Mouse (Mus musculus) spleen, adult 2 months (tissue): ENCODE measurements around the gene Slc7a8. TPM values are rescaled to one million over a fixed set of nuclear protein-coding genes. Genes with fewer than 3 reads are reported as not detected.
A peak's percentile ranks its signal among the peaks of the same experiment; 100 is the strongest.

ENCODE experiments used
- DNase-seq, 2 experiments: peaks; one replicate each; pipeline versions ENCODE4 v3.0.0 to v3.0.0-alpha.2; 2012 to 2021; ENCODE audit warnings: low spot score in 2 of 2, low read depth in 1 of 2
- H3K27ac ChIP-seq: fragments of 200-500 bp; 2 replicates; pipeline ENCODE4 v1.5.1; 2012; ENCODE audit warnings: low read length, inconsistent platforms; ENCODE audit not compliant: insufficient read depth
- H3K27me3 ChIP-seq: fragments of 200-500 bp; 2 replicates; pipeline ENCODE4 v1.6.1; 2012; ENCODE audit warnings: mild to moderate bottlenecking, moderate library complexity, low read length, inconsistent platforms; ENCODE audit not compliant: control insufficient read depth, insufficient read depth
- H3K36me3 ChIP-seq: fragments of 200-500 bp; 2 replicates; pipeline ENCODE4 v1.6.1; 2012; ENCODE audit warnings: mild to moderate bottlenecking, low read length, inconsistent platforms; ENCODE audit not compliant: control insufficient read depth, insufficient read depth
- H3K4me1 ChIP-seq: fragments of 200-500 bp; 2 replicates; pipeline ENCODE4 v1.6.1; 2011; ENCODE audit warnings: inconsistent platforms; ENCODE audit not compliant: control insufficient read depth, insufficient read depth, insufficient read length
- H3K4me3 ChIP-seq: fragments of 200-500 bp; 2 replicates; pipeline ENCODE4 v1.5.1; 2011; ENCODE audit warnings: mild to moderate bottlenecking, inconsistent platforms; ENCODE audit not compliant: insufficient read depth, insufficient read length; ENCODE audit errors: extremely low read depth
- CTCF ChIP-seq: fragments of 200-500 bp; IDR thresholded peaks from 2 replicates; pipeline ENCODE4 v1.5.1; 2011; ENCODE audit warnings: mild to moderate bottlenecking, inconsistent platforms; ENCODE audit not compliant: insufficient read depth, insufficient read length, insufficient replicate concordance; ENCODE audit errors: extremely low read depth
- POLR2A ChIP-seq: fragments of 200-500 bp; IDR thresholded peaks from 2 replicates; pipeline ENCODE4 v1.6.1; 2011; ENCODE audit warnings: low read depth, low read length, inconsistent platforms
- WGBS: fragments of 180-500 bp; shearing (Covaris S2); methylation state at CpG from one replicate; pipeline ENCODE4 v1.1.7; 2018; 5-methylcytosine and 5-hydroxymethylcytosine counted together
- polyA plus RNA-seq: library from polyadenylated mRNA; depleted of rRNA; stranded (reverse); fragments of >200 nt; gene quantifications from 2 replicates; pipeline ENCODE4 v1.2.3, GENCODE M21; 2012; rRNA removed

The Slc7a8 gene
- polyA plus RNA-seq = 10.8 and 13.3 TPM in 2 replicates

- Histone ChIP-seq H3K27ac (no peak within 1 kb of the TSS), H3K4me3 (peak within 1 kb of the TSS; percentile 55), H3K4me1 (no peaks in the 10 kb centered on the region), H3K27me3 (peaks cover 8% of the 10 kb centered on the region; the same call in 1 of the 2 replicates), H3K36me3 (no peaks in the 10 kb centered on the region)
- TF ChIP-seq CTCF (no peak), POLR2A (no peak)
- peak in 1 of 2 experiments; percentile 22 for DNase-seq
- WGBS = 4% methylated on average over 37 of the region's 37 CpGs
Measured at GRCm38 (mm10) chr14:54781610-54782365, at the start of gene Slc7a8. TSS of gene Slc7a8 (minus strand) at chr14:54781946.

GRCm38 (mm10) chr14:54823716-54824115 is 42.0 kb upstream of the Slc7a8 start:
- Histone ChIP-seq H3K27me3 (no peaks in the 10 kb centered on the region), H3K4me1 (no peaks in the 10 kb centered on the region), H3K36me3 (no peaks in the 10 kb centered on the region), H3K27ac (no peak overlapping the region), H3K4me3 (no peak overlapping the region)
- DNase-seq = no peak
- WGBS = 95% methylated on average over 1 of the region's 1 CpGs
- TF ChIP-seq CTCF (no peak), POLR2A (no peak)

- TF ChIP-seq CTCF = no peak
- no peak for TF ChIP-seq POLR2A
- no peaks in the 10 kb centered on the region for H3K36me3 ChIP-seq
- no peak for DNase-seq
- H3K4me1 ChIP-seq = no peaks in the 10 kb centered on the region
- H3K4me3 ChIP-seq = no peak overlapping the region
- H3K27ac ChIP-seq = no peak overlapping the region
- 93% methylated on average over 2 of the region's 2 CpGs for WGBS
- H3K27me3 ChIP-seq = no peaks in the 10 kb centered on the region
Measured at GRCm38 (mm10) chr14:54822301-54822700, 40.6 kb upstream of the Slc7a8 start.

GRCm38 (mm10) chr14:54817791-54818190 is 36.0 kb upstream of the Slc7a8 start:
- Histone ChIP-seq H3K27ac (no peak overlapping the region), H3K36me3 (no peaks in the 10 kb centered on the region), H3K27me3 (no peaks in the 10 kb centered on the region), H3K4me3 (no peak overlapping the region), H3K4me1 (no peaks in the 10 kb centered on the region)
- TF ChIP-seq POLR2A = no peak
- no peak for TF ChIP-seq CTCF
- DNase-seq = no peak
- 41% methylated on average over 2 of the region's 2 CpGs for WGBS

GRCm38 (mm10) chr14:54815737-54816136 is 34.0 kb upstream of the Slc7a8 start:
- no peak for DNase-seq
- Histone ChIP-seq H3K27ac (no peak overlapping the region), H3K27me3 (no peaks in the 10 kb centered on the region), H3K4me1 (no peaks in the 10 kb centered on the region), H3K36me3 (no peaks in the 10 kb centered on the region), H3K4me3 (no peak overlapping the region)
- 64% methylated on average over 3 of the region's 3 CpGs for WGBS
- TF ChIP-seq POLR2A (no peak), CTCF (no peak)

GRCm38 (mm10) chr14:54813991-54814390 is 32.2 kb upstream of the Slc7a8 start, which contains the start of gene Rnf212b:
TSS of gene Rnf212b (plus strand) at chr14:54814141.
- no peaks in the 10 kb centered on the region for H3K36me3 ChIP-seq
- H3K4me1 ChIP-seq = no peaks in the 10 kb centered on the region
- TF ChIP-seq CTCF = no peak
- TF ChIP-seq POLR2A = no peak
- peak in 1 of 2 experiments; percentile 3 for DNase-seq
- H3K4me3 ChIP-seq = no peak within 1 kb of the TSS
- H3K27ac ChIP-seq = no peak within 1 kb of the TSS
- H3K27me3 ChIP-seq = no peaks in the 10 kb centered on the region
- WGBS = 90% methylated on average over 29 of the region's 29 CpGs

- WGBS = 86% methylated on average over 3 of the region's 3 CpGs
- no peak overlapping the region for H3K27ac ChIP-seq
- H3K4me3 ChIP-seq = no peak overlapping the region
- H3K4me1 ChIP-seq = no peaks in the 10 kb centered on the region
- TF ChIP-seq POLR2A = no peak
- TF ChIP-seq CTCF = no peak
- no peaks in the 10 kb centered on the region for H3K27me3 ChIP-seq
- H3K36me3 ChIP-seq = no peaks in the 10 kb centered on the region
- no peak for DNase-seq
Measured at GRCm38 (mm10) chr14:54809668-54810033, 27.9 kb upstream of the Slc7a8 start.
